8 mouse cellular contexts compared by ENCODE assay signal in the genomic region with DNA sequence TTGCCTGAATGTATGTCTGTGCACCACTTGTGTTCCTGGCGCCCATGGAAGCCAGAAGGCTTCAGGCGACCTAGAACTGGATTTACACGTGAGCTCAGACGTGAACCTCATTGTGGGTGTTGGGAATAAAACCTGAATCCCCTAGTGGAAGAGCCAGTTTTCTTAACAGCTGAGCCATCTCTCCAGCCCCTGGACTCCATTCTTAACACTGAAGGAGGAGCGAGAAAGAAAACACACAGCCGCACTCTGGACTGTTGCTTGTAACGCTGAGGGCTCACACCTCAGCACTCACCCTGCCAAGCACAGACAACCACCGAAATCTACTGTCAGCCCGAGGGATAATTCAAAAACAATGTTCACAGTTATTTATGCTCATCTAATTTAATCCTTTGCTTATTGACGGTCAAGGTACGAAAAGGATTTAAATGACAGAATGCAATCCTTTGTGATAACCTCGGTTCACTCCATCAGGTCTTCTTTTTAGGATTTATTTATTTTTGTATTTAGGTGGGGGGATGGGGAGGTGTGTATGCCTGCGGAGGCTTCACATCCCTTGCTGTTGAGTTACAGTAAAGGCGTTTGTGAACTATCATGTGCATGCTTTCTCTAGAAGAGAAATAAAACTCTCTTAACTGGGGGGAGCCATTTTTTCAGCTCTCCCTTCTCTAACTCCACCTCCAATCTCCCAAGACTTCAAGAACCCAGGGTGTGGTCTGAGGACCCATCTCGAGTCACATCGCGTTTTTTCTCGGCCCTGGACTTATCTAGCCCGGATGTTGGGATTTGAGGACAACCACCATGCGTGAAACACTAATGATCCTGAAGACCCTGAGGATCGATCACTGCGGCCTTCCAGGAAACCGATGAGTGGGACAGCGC. TPM values are rescaled to one million over a fixed set of nuclear protein-coding genes. Genes with fewer than 3 reads are reported as not detected.
DNase-seq lines count a peak whose midpoint lies in the region; ATAC-seq and TF ChIP-seq lines count a peak whose summit lies in the region.

A gene (plus strand): TSS at position 764 of the 879 bp plus-strand sequence.

- DNase-seq in lung, adult 18-20 months, result no peak
- DNase-seq in adrenal gland, postnatal 14 days, result no peak
- peak; percentile 46 for DNase-seq in forebrain, postnatal 0 days
- peak; percentile 46 for DNase-seq in hindbrain, embryonic 14.5 days (ENCODE audit: low spot score)
- DNase-seq in telencephalon, adult 2 months (ENCODE audit: low read depth, low spot score), result peak; percentile 28
- DNase-seq in cerebellum, postnatal 25 days, result no peak

- no peak; the same call in 1 of the 2 replicates for ATAC-seq in lung, embryonic 15.5 days (ENCODE audit: borderline replicate concordance, extremely low read depth, low FRiP score, low TSS enrichment)
- peak; percentile 60; the same call in 1 of the 2 replicates for ATAC-seq in forebrain, postnatal 0 days
- ATAC-seq in hindbrain, embryonic 14.5 days (ENCODE audit: low FRiP score), result no peak; the same call in 1 of the 2 replicates
- ATAC-seq in liver, embryonic 16.5 days (ENCODE audit: low read depth), result peak; percentile 25

- 4% methylated on average over 24 of the region's 24 CpGs for WGBS in lung, embryonic 15.5 days
- 7% methylated on average over 24 of the region's 24 CpGs for WGBS in forebrain, postnatal 0 days
- WGBS in hindbrain, embryonic 14.5 days, result 7% methylated on average over 24 of the region's 24 CpGs
- WGBS in liver, embryonic 16.5 days (ENCODE audit: insufficient replicate concordance), result 11% methylated on average over 24 of the region's 24 CpGs

- no peaks in the 10 kb centered on the region for H3K36me3 ChIP-seq in lung, embryonic 15.5 days
- H3K36me3 ChIP-seq in forebrain, postnatal 0 days (ENCODE audit: insufficient read depth), result 0 out of 2 replicates have a peak, but pooled peaks cover 3% of the 10 kb centered on the region
- 0 out of 2 replicates have a peak, but pooled peaks cover 2% of the 10 kb centered on the region for H3K36me3 ChIP-seq in hindbrain, embryonic 14.5 days (replicated peaks; ENCODE audit: control insufficient read depth, insufficient read depth)
- H3K36me3 ChIP-seq in liver, embryonic 16.5 days (ENCODE audit: control insufficient read depth, insufficient read depth), result no peaks in the 10 kb centered on the region; the same call in 1 of the 2 replicates

- TF ChIP-seq CTCF in forebrain, postnatal 0 days (IDR thresholded peaks at IDR 0.05; ENCODE audit: low read depth), result no peak

- no peaks in the 10 kb centered on the region for H3K27me3 ChIP-seq in lung, embryonic 15.5 days
- no peaks in the 10 kb centered on the region for H3K27me3 ChIP-seq in forebrain, postnatal 0 days (ENCODE audit: insufficient read depth, low read length)
- H3K27me3 ChIP-seq in hindbrain, embryonic 14.5 days (ENCODE audit: control insufficient read depth, insufficient read depth, low read length), result no peaks in the 10 kb centered on the region
- H3K27me3 ChIP-seq in liver, embryonic 16.5 days (ENCODE audit: control insufficient read depth, insufficient read depth, low read depth, low read length), result no peaks in the 10 kb centered on the region

- peak within 1 kb of the TSS; percentile 88 for H3K27ac ChIP-seq in lung, embryonic 15.5 days
- H3K27ac ChIP-seq in forebrain, postnatal 0 days (ENCODE audit: low read depth, low read length), result peak within 1 kb of the TSS; percentile 70
- peak within 1 kb of the TSS; percentile 60 for H3K27ac ChIP-seq in hindbrain, embryonic 14.5 days
- H3K27ac ChIP-seq in liver, embryonic 16.5 days (ENCODE audit: low read length), result peak within 1 kb of the TSS; percentile 93

- no peaks in the 10 kb centered on the region for H3K9me3 ChIP-seq in lung, embryonic 15.5 days
- H3K9me3 ChIP-seq in forebrain, postnatal 0 days (ENCODE audit: low read length), result no peaks in the 10 kb centered on the region
- H3K9me3 ChIP-seq in hindbrain, embryonic 14.5 days (ENCODE audit: control insufficient read depth, low read length), result no peaks in the 10 kb centered on the region
- no peaks in the 10 kb centered on the region for H3K9me3 ChIP-seq in liver, embryonic 16.5 days (replicated peaks; ENCODE audit: control insufficient read depth, low read length)

- H3K9ac ChIP-seq in lung, embryonic 15.5 days, result peak within 1 kb of the TSS; percentile 90
- peak within 1 kb of the TSS; percentile 96 for H3K9ac ChIP-seq in forebrain, postnatal 0 days
- H3K9ac ChIP-seq in hindbrain, embryonic 14.5 days, result peak within 1 kb of the TSS; percentile 84
- peak within 1 kb of the TSS; percentile 90 for H3K9ac ChIP-seq in liver, embryonic 16.5 days (ENCODE audit: low read depth, low read length)

- H3K4me2 ChIP-seq in lung, embryonic 15.5 days, result peak within 1 kb of the TSS; percentile 68
- H3K4me2 ChIP-seq in forebrain, postnatal 0 days (ENCODE audit: low read depth), result peak within 1 kb of the TSS; percentile 74
- H3K4me2 ChIP-seq in hindbrain, embryonic 14.5 days (replicated peaks), result peak within 1 kb of the TSS; percentile 62
- H3K4me2 ChIP-seq in liver, embryonic 16.5 days (ENCODE audit: low read depth, low read length), result peak within 1 kb of the TSS; percentile 97

- H3K4me1 ChIP-seq in lung, embryonic 15.5 days, result peaks cover 24% of the 10 kb centered on the region
- H3K4me1 ChIP-seq in forebrain, postnatal 0 days (ENCODE audit: insufficient read depth), result peaks cover 16% of the 10 kb centered on the region
- H3K4me1 ChIP-seq in hindbrain, embryonic 14.5 days (replicated peaks; ENCODE audit: control insufficient read depth, insufficient read depth, low read length), result peaks cover 21% of the 10 kb centered on the region; the same call in 1 of the 2 replicates
- H3K4me1 ChIP-seq in liver, embryonic 16.5 days (ENCODE audit: control insufficient read depth, low read depth, low read length), result peaks cover 35% of the 10 kb centered on the region

- H3K4me3 ChIP-seq in lung, embryonic 15.5 days, result peak within 1 kb of the TSS; percentile 85
- H3K4me3 ChIP-seq in forebrain, postnatal 0 days (ENCODE audit: low read depth, low read length), result peak within 1 kb of the TSS; percentile 71
- H3K4me3 ChIP-seq in hindbrain, embryonic 14.5 days (replicated peaks; ENCODE audit: low read length), result peak within 1 kb of the TSS; percentile 74
- peak within 1 kb of the TSS; percentile 90 for H3K4me3 ChIP-seq in liver, embryonic 16.5 days (ENCODE audit: low read depth, low read length)

RNA-seq across cellular contexts. Expression of the gene that starts here (rescaled TPM):
- polyA plus RNA-seq in lung, embryonic 15.5 days (2015; fragmentation: Nextera tagmentation; extraction: Ambion mirVana), result 38.0 and 38.6 TPM in 2 replicates
- 37.0 and 38.9 TPM in 2 replicates for total RNA-seq in adrenal gland, postnatal 14 days (2021)
- total RNA-seq in forebrain, postnatal 0 days (2014; rRNA removed), result 74.2 and 80.8 TPM in 2 replicates
- 42.2 and 42.6 TPM in 2 replicates for polyA plus RNA-seq in forebrain, postnatal 0 days (2015; fragmentation: Nextera tagmentation; extraction: Ambion mirVana)
- 39.6 and 44.1 TPM in 2 replicates for polyA plus RNA-seq in hindbrain, embryonic 14.5 days (2014; fragmentation: Nextera tagmentation; extraction: Ambion mirVana)
- 15.0 and 16.2 TPM in 2 replicates for polyA plus RNA-seq in liver, embryonic 16.5 days (2015; fragmentation: Nextera tagmentation; extraction: Ambion mirVana)

Comparison
In these comparisons a context has a peak if more than half of its experiments do, and no peak if none do; other contexts are left out.
1. ATAC-seq: peak in forebrain, postnatal 0 days (single experiment) and liver, embryonic 16.5 days (single experiment); none in lung, embryonic 15.5 days (single experiment) and hindbrain, embryonic 14.5 days (single experiment).
2. DNase-seq: peak in forebrain, postnatal 0 days (single experiment), hindbrain, embryonic 14.5 days (single experiment) and telencephalon, adult 2 months (single experiment); none in lung, adult 18-20 months (0 of 2), adrenal gland, postnatal 14 days (single experiment) and cerebellum, postnatal 25 days (0 of 2).
3. Peak in every context shown above with its lines, with median percentiles within 50 percentile points of each other: H3K27ac ChIP-seq, H3K4me2 ChIP-seq, H3K4me3 ChIP-seq and H3K9ac ChIP-seq.